Mouse (Mus musculus) spleen, adult 18-20 months (tissue): Measurements from ENCODE around the gene Ubxn1.
A peak's percentile ranks its signal among the peaks of the same experiment; 100 is the strongest.
"Not testable (repeated sequence)": the region's sequence is repeated elsewhere in the genome, so short reads cannot be mapped to it uniquely, and the experiment has no call there.

Source experiments
- DNase-seq, 2 experiments: peaks; one replicate each; pipeline ENCODE4 v3.0.0; 2022; ENCODE audit warnings: mixed read lengths in 2 of 2

Gene Ubxn1

GRCm38 (mm10) chr19:8859018-8859417, 12.3 kb upstream of the Ubxn1 start:
- DNase-seq: peak in 1 of 2 experiments; percentile 52

GRCm38 (mm10) chr19:8864265-8864664, 7.0 kb upstream of the Ubxn1 start:
- no peak for DNase-seq

- DNase-seq: not testable (repeated sequence)
Measured at GRCm38 (mm10) chr19:8870381-8870780, 915 bp upstream of the Ubxn1 start.

- no peak for DNase-seq
Measured at GRCm38 (mm10) chr19:8870838-8871237, 458 bp upstream of the Ubxn1 start.

GRCm38 (mm10) chr19:8872266-8872840, 1.1 kb downstream of the Ubxn1 start:
- DNase-seq: no peak

GRCm38 (mm10) chr19:8875031-8875430, 3.7 kb downstream of the Ubxn1 start:
- DNase-seq: no peak

GRCm38 (mm10) chr19:8880311-8881033, 9.2 kb downstream of the Ubxn1 start, which contains the start of gene Uqcc3:
TSS of gene Uqcc3 (minus strand) at chr19:8880923.
- DNase-seq: peak; percentile 80 to 88

GRCm38 (mm10) chr19:8881034-8881392, 9.7 kb downstream of the Ubxn1 start:
- DNase-seq: no peak

GRCm38 (mm10) chr19:8883616-8884015, 12.3 kb downstream of the Ubxn1 start, which contains the start of the genes Lbhd1 and Gm49403:
TSS of gene Lbhd1 (plus strand) at chr19:8883732.
TSS of gene Gm49403 (plus strand) at chr19:8883930.
- no peak for DNase-seq

- DNase-seq: no peak
Measured at GRCm38 (mm10) chr19:8886916-8887584, 15.8 kb downstream of the Ubxn1 start.

- DNase-seq: no peak
Measured at GRCm38 (mm10) chr19:8887585-8888463, 16.5 kb downstream of the Ubxn1 start.

GRCm38 (mm10) chr19:8888511-8889385, 17.5 kb downstream of the Ubxn1 start, which contains the start of the genes 1810009A15Rik and Gm49416:
TSS of gene 1810009A15Rik (plus strand) at chr19:8888853.
TSS of gene Gm49416 (plus strand) at chr19:8888926.
- DNase-seq: peak; percentile 89 to 91

GRCm38 (mm10) chr19:8892829-8893766, 21.8 kb downstream of the Ubxn1 start, which contains the start of gene Ints5:
TSS of gene Ints5 (plus strand) at chr19:8893005.
- peak; percentile 66 to 81 for DNase-seq

- no peak for DNase-seq
Measured at GRCm38 (mm10) chr19:8895397-8895960, 24.2 kb downstream of the Ubxn1 start.

GRCm38 (mm10) chr19:8896231-8896630, 24.9 kb downstream of the Ubxn1 start:
- DNase-seq: not testable (repeated sequence)

- not testable (repeated sequence) for DNase-seq
Measured at GRCm38 (mm10) chr19:8897211-8897864, 26.0 kb downstream of the Ubxn1 start.

- DNase-seq: peak; percentile 90
Measured at GRCm38 (mm10) chr19:8897865-8898495, 26.7 kb downstream of the Ubxn1 start, which contains the start of gene Ganab. TSS of gene Ganab (plus strand) at chr19:8898071.

- no peak for DNase-seq
Measured at GRCm38 (mm10) chr19:8898576-8898975, 27.3 kb downstream of the Ubxn1 start.

GRCm38 (mm10) chr19:8899079-8899478, 27.8 kb downstream of the Ubxn1 start:
- no peak for DNase-seq
